Mouse (Mus musculus) embryonic fibroblast, embryonic 13.5 days (primary cell): ENCODE results near the gene Vipr2.

Experiments
- CTCF ChIP-seq: IDR thresholded peaks from 2 replicates; pipeline ENCODE4 v1.5.1; 2011; ENCODE audit warnings: mild to moderate bottlenecking, control low read depth, low read length, moderate library complexity, borderline replicate concordance; ENCODE audit not compliant: insufficient read depth
- POLR2A ChIP-seq: IDR thresholded peaks from 2 replicates; pipeline ENCODE4 v1.6.1; 2011; ENCODE audit warnings: low read depth, mild to moderate bottlenecking, control low read depth, low read length, moderate library complexity

GRCm38 (mm10) chr12:116054342-116054741 is 23.2 kb upstream of the Vipr2 start:
- TF ChIP-seq CTCF (no peak), POLR2A (no peak)
